Mouse (Mus musculus) E14TG2a.4 (cell line): ENCODE data around the gene Pard6b.

Experiments used
- CTCF ChIP-seq: conservative IDR thresholded peaks from 2 replicates; pipeline ENCODE4 v1.5.1; 2014; ENCODE audit warnings: low read length
- NANOG ChIP-seq: IDR thresholded peaks from 2 replicates; pipeline ENCODE4 v1.6.1; 2014; ENCODE audit warnings: borderline replicate concordance, low read length, mixed read lengths
- POU5F1 ChIP-seq: IDR thresholded peaks from 2 replicates; pipeline ENCODE4 v1.6.1; 2014; ENCODE audit warnings: low read length, borderline replicate concordance

DNA sequence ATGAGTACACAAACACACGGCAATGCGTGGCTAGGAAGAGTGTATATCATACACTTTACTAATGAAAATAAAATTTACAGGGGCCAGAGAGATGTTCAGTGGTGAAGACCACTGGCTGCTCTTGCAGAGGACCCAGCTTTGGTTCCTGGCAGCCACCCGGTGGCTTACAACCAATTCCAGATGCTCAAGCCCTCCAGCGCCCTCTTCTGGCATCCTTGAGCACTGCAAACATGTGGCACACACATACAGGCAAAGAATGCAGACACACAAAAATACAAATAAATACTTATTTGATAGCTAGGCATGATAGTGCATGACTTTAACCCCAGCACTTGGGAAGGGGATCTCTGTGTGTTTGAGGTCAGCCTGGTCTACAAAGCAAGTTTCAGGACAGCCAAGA lies 34.3 kb upstream of the Pard6b start:
- TF ChIP-seq CTCF (peak; percentile 87), NANOG (no peak), POU5F1 (no peak)
